Mouse (Mus musculus) mouse trophoblast stem cell (cell line): ENCODE measurements around the gene Rpl37.

Source experiments
- in situ Hi-C, 2 experiments: fragments of 300-500 bp; cut with MseI, MboI; formaldehyde crosslinking; loops; 2 replicates in 1 of 2; 3 replicates in 1 of 2; pipeline ENCODE4 v1.15.1; 2025

Gene Rpl37

DNA sequence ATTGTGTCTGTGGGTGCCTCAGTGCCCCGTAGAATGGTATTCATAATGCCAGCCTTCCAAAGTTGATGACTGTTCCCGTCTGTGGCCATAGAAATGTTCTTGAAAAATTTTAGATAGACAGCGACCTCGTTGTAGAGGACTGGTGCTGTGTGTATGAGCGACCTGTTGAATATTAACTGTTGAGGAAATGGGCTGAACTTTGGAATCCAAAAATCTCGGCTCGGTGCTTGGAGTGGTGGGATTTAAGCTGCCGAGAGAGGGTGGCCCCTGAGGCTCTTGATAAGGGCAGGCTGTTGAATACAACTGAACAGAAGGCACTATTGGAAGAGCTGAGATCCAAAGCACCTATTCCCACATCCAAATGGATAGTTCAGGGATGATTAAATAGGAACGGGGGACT lies 38.2 kb downstream of the Rpl37 start:
- in situ Hi-C loops: no loop called here

DNA sequence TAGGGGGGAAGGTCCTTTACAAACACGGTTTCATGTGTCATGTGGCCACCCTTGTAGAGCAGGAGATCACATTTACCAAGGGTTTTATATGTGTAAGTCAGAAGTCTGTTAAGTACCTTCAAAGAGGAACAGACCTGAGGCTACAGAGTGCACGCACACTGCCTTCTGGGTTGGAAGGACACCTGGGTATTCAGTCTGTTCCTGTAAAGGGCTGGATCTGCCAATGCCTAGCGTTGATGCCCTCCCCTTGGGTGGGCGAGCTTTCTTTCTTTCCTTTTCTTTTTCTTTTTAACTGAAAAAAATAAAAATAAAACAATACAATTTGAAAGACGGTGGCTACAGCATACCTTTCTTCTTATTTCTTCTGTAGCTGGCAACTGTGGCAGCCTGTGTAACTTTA lies 38.6 kb downstream of the Rpl37 start:
- in situ Hi-C loops: no loop called here

DNA sequence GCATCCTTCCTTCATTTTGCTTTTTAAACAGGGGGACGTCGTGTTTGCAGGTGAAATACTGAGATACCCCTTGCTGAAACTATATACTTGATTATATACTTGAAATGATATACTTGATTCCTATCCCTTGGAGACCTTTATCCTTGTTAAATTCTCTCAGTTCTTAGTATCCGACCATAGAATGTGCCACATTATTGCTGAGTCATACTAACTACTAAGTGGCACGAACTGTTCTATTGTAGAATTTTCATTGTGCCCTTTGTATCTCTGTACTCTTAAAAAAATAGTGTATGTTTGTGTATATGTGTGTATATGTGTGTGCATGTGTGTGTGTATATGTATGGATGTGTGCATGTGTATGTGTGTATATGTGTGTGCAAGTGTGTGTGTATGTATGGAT lies 39.9 kb downstream of the Rpl37 start:
- in situ Hi-C loops: no loop called here

DNA sequence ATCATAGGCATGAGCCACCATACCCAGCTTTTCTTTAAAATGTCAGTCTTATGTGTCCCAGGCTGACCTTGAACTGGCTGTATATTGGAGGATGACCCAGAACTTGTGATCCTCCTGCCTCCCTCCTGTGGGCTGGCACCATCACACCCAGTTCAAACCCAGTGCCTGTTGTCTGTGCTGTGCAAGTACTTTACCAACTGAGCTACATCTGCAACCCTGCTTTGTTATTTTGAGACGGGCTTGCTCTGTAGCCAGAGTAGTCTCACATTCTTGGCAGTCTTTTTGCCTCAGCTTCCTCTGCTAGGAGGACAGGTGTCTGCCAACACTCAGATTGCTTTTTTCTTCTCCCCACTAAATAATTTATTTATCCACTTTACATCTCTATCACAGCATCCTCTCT lies 40.9 kb downstream of the Rpl37 start:
- in situ Hi-C loops: no loop called here

DNA sequence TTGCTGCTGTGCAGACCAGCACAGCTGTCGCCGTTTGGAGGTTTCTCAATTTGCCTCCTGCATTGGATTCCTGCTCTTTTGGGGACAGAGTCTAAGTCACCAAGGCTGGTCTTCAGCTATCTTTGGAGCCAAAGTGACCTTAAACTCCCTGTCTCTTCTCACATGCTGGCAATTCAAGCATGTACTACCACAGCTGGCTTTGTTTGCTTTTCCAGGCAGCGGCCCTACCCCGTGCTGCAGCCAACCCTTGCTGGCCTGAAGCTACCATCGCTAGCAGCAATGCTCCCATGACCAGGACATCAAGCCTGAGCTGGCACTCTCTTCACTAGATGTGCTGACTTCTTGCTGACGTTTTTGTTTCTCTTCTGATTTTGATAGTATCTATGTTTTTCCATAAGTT lies 42.4 kb downstream of the Rpl37 start:
- in situ Hi-C loops: no loop called here

DNA sequence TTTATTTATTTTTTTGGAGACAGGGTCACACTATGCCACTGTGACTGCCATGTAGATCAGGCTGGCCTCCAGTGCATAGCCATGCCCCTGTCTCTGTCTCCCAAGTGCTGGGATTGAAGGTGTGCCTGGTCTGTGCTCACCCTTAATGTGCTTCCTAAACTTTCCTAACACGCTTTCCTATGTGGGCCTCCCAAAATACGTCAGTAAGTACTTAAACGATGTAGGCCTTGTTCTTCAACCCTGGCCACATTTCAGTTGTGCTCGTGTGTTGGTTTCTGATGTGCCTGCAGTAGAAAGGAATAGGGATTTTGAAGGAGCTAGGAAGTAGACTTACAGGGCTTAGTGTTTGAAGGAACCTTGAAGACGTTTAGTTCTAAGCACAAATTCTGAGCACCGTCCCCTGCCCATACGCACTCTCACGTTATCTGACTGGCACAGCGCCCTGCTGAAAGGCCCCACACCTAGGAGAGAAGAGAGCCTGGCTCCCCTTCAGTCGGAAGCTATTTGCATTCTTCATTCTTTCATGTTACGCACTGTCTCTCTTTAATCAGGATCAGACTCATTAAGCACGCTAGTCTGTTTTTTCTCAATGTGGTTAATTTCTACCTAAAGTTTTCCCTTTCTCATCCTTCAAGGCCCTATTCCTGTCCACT lies 48.8 kb downstream of the Rpl37 start:
- in situ Hi-C loops: no loop called here
